Mouse (Mus musculus): Measurements from ENCODE around the gene Gsn. TPM values are rescaled to one million over a fixed set of nuclear protein-coding genes. Genes with fewer than 3 reads are reported as not detected.

Gsn gene
- polyA plus RNA-seq, 1 experiment, result 183 TPM

DNA sequence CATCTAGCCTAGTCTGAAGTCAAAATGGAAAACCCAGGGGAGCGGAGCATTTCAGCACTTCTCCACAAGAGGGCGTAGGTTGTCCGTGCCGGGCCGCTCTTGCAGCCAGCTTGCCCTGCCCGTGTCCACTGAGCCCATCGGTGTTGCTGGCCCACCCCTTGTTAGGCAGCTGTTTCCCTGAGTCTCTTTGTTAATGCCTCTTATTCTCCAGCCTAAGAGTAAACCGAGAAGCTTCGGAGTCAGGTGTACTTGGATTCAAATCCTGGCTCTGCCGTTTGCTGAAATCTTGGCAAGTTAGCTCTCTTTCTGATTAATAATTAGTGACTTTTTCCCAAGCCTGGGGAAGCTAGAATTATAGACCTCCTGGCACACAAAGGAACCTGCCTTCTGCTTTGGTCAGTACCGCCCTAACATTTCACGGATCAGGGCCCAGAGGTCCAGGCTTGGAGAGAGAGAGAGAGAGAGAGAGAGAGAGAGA lies 41.3 kb upstream of the Gsn start:
- Histone ChIP-seq H3K27me3 (ENCODE audit: control insufficient read depth, insufficient read depth, low read length) (no peaks in the 10 kb centered on the region), H3K4me3 (ENCODE audit: extremely low read depth, insufficient read depth, insufficient read length) (no peak overlapping the region), H3K4me1 (ENCODE audit: control insufficient read depth, insufficient read depth, insufficient read length) (no peaks in the 10 kb centered on the region), H3K36me3 (ENCODE audit: control insufficient read depth, insufficient read depth, low read length) (no peaks in the 10 kb centered on the region), H3K27ac (ENCODE audit: insufficient read depth, low read length) (no peak overlapping the region)
- peak; percentile 32 to 71 for DNase-seq (ENCODE audit: low read depth in 1 of 2, low spot score in 2 of 2)
- peak; percentile 94 for TF ChIP-seq CTCF (IDR thresholded peaks at IDR 0.05; ENCODE audit: extremely low read depth, insufficient read depth, insufficient read length, insufficient replicate concordance)
- no peak for TF ChIP-seq POLR2A (IDR thresholded peaks at IDR 0.05; ENCODE audit: low read depth, low read length)
- WGBS, result 23% methylated on average over 12 of the region's 12 CpGs

DNA sequence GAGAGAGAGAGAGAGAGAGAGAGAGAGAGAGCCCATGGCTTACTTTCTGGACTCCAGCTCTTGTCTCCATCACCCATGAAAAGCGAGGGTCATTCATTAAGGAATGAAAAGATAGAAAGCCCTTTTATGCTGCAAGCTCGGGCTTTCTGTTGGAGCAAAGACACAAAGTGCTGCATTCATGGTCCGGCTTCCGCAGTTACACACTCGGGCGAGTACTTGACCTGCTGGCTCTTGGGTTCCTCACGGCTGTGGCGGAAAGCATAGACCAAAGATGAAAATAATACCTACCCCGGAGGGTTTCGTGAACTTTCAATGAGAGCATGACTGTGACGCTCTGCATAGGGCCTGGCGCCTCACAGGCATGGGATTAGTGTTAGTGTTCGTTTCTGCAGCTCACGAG lies 40.8 kb upstream of the Gsn start:
- WGBS, result 86% methylated on average over 14 of the region's 14 CpGs
- no peak for DNase-seq (ENCODE audit: low read depth in 1 of 2, low spot score in 2 of 2)
- Histone ChIP-seq H3K4me1 (ENCODE audit: control insufficient read depth, insufficient read depth, insufficient read length) (no peaks in the 10 kb centered on the region), H3K4me3 (ENCODE audit: extremely low read depth, insufficient read depth, insufficient read length) (no peak overlapping the region), H3K27me3 (ENCODE audit: control insufficient read depth, insufficient read depth, low read length) (no peaks in the 10 kb centered on the region), H3K27ac (ENCODE audit: insufficient read depth, low read length) (no peak overlapping the region), H3K36me3 (ENCODE audit: control insufficient read depth, insufficient read depth, low read length) (no peaks in the 10 kb centered on the region)
- TF ChIP-seq CTCF (IDR thresholded peaks at IDR 0.05; ENCODE audit: extremely low read depth, insufficient read depth, insufficient read length, insufficient replicate concordance), result no peak
- no peak for TF ChIP-seq POLR2A (IDR thresholded peaks at IDR 0.05; ENCODE audit: low read depth, low read length)

DNA sequence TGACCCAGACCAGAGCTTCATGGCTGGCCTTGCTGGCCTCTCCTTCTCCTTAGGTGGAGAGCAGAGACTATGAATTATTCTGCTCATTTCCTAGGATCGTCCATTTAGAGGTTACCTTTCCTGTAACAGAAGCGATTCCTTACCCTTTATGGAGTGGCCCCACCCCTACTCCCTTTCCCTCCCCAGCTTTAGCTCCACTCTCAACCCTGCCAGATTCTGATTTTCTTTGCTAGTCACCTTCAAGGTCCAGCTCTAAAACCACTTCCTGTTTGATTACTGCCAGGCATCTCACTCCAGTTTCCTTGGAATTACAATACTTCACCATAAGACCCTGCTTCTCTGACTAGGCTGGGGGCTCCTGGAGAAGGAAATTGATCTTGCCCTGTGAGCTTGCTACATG lies 39.5 kb upstream of the Gsn start:
- TF ChIP-seq POLR2A (IDR thresholded peaks at IDR 0.05; ENCODE audit: low read depth, low read length) (no peak), CTCF (IDR thresholded peaks at IDR 0.05; ENCODE audit: extremely low read depth, insufficient read depth, insufficient read length, insufficient replicate concordance) (no peak)
- no peak for DNase-seq (ENCODE audit: low read depth in 1 of 2, low spot score in 2 of 2)
- Histone ChIP-seq H3K27ac (ENCODE audit: insufficient read depth, low read length) (no peak overlapping the region), H3K4me1 (ENCODE audit: control insufficient read depth, insufficient read depth, insufficient read length) (no peaks in the 10 kb centered on the region), H3K4me3 (ENCODE audit: extremely low read depth, insufficient read depth, insufficient read length) (no peak overlapping the region), H3K27me3 (ENCODE audit: control insufficient read depth, insufficient read depth, low read length) (no peaks in the 10 kb centered on the region), H3K36me3 (ENCODE audit: control insufficient read depth, insufficient read depth, low read length) (no peaks in the 10 kb centered on the region)
- 81% methylated on average over 2 of the region's 2 CpGs for WGBS

DNA sequence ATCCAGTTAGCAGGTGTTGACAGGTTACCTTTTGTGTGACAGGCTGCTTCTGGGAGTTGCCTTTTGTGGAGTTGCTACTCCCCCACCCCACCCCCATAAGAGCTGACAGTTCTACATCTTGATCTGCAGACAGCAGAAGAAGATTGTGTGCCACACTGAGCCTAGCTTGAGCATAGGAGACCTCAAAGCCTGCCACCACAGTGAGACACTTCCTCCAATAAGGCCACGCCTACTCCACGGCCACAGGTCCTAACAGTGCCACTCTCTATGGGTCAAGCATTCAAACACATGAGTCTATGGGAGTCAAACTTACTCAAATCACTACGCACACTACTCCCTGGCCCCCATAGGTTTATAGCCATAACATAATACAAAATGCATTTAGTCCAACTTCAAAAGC lies 37.4 kb upstream of the Gsn start:
- H3K4me3 ChIP-seq (ENCODE audit: extremely low read depth, insufficient read depth, insufficient read length), result no peak overlapping the region
- no peaks in the 10 kb centered on the region for H3K4me1 ChIP-seq (ENCODE audit: control insufficient read depth, insufficient read depth, insufficient read length)
- H3K36me3 ChIP-seq (ENCODE audit: control insufficient read depth, insufficient read depth, low read length), result no peaks in the 10 kb centered on the region
- 86% methylated on average over 3 of the region's 3 CpGs for WGBS
- no peak overlapping the region for H3K27ac ChIP-seq (ENCODE audit: insufficient read depth, low read length)
- DNase-seq (ENCODE audit: low read depth in 1 of 2, low spot score in 2 of 2), result no peak
- no peaks in the 10 kb centered on the region for H3K27me3 ChIP-seq (ENCODE audit: control insufficient read depth, insufficient read depth, low read length)
- no peak for TF ChIP-seq POLR2A (IDR thresholded peaks at IDR 0.05; ENCODE audit: low read depth, low read length)
- no peak for TF ChIP-seq CTCF (IDR thresholded peaks at IDR 0.05; ENCODE audit: extremely low read depth, insufficient read depth, insufficient read length, insufficient replicate concordance)

DNA sequence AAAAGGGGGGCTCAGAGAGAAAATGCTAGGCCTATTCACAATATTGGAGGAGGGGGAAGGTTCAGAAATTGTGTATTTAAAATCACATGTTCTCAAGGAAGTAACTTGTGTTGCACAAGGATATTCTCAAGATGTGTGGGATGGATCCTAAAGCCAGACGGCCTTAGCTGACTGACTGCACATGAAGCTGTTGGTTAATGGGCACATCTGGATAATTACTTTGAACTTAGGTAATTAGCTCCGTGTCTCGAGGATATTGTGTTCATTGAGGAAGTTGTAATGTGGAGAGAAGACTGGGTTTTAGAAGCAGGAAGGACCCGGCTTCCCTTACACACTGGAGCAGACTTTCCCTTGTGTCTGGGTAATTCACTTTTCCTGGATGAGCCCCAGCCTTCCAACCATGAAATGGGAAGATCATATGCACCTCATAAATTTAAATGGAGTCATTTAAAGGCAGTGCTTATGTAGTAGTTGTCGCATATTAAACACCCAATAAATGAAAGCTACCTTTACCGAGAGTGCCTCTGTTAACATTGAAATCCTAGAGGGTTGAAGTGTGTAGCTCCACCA lies 33.3 kb upstream of the Gsn start:
- Histone ChIP-seq H3K36me3 (ENCODE audit: control insufficient read depth, insufficient read depth, low read length) (no peaks in the 10 kb centered on the region), H3K4me3 (ENCODE audit: extremely low read depth, insufficient read depth, insufficient read length) (no peak overlapping the region), H3K27ac (ENCODE audit: insufficient read depth, low read length) (no peak overlapping the region), H3K4me1 (ENCODE audit: control insufficient read depth, insufficient read depth, insufficient read length) (no peaks in the 10 kb centered on the region), H3K27me3 (ENCODE audit: control insufficient read depth, insufficient read depth, low read length) (no peaks in the 10 kb centered on the region)
- WGBS, result 49% methylated on average over 6 of the region's 6 CpGs
- DNase-seq (ENCODE audit: low read depth in 1 of 2, low spot score in 2 of 2), result no peak
- no peak for TF ChIP-seq POLR2A (IDR thresholded peaks at IDR 0.05; ENCODE audit: low read depth, low read length)

DNA sequence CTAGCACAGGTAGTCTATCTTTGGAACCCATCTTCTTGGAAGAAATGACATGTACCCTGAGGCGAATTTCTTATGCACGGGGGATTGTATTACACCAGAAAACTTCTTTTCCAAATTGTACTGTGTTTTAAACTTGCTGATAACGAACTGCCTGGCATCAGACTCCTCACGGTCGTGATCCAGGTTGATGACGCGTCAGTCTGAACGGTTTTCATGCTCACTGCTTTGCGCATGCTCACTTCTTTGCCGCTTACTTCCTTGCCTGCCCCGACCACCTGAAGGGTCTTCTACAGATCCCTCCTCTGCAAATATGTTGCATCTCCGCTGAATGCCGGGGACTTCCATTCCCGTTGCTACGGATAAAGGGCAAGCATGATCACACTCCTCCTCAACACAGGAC lies 31.9 kb upstream of the Gsn start:
- Histone ChIP-seq H3K36me3 (ENCODE audit: control insufficient read depth, insufficient read depth, low read length) (no peaks in the 10 kb centered on the region), H3K27me3 (ENCODE audit: control insufficient read depth, insufficient read depth, low read length) (no peaks in the 10 kb centered on the region), H3K27ac (ENCODE audit: insufficient read depth, low read length) (no peak overlapping the region), H3K4me3 (ENCODE audit: extremely low read depth, insufficient read depth, insufficient read length) (no peak overlapping the region), H3K4me1 (ENCODE audit: control insufficient read depth, insufficient read depth, insufficient read length) (no peaks in the 10 kb centered on the region)
- 95% methylated on average over 15 of the region's 15 CpGs for WGBS
- DNase-seq (ENCODE audit: low read depth in 1 of 2, low spot score in 2 of 2), result no peak
- TF ChIP-seq POLR2A (IDR thresholded peaks at IDR 0.05; ENCODE audit: low read depth, low read length), result no peak
- no peak for TF ChIP-seq CTCF (IDR thresholded peaks at IDR 0.05; ENCODE audit: extremely low read depth, insufficient read depth, insufficient read length, insufficient replicate concordance)

DNA sequence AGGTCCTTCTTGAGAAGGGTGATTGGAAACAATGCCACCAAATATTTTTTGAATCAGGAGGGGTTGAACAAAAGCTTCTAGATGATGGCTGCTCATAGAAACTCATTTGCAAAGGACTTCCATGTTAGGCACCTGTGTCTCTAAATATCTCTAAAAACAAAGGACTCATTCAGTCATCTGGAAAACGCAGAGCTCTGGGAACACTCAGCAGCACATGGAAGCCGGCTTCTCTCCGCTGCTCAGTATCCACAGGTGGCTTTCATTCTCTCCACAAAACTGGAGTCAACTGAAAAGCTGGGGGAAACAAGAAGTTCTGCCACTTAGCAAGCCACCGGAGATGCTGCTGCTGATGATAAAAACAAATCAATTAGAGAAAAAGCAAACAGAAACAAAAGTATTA lies 28.0 kb upstream of the Gsn start:
- H3K36me3 ChIP-seq (ENCODE audit: control insufficient read depth, insufficient read depth, low read length), result no peaks in the 10 kb centered on the region
- H3K27ac ChIP-seq (ENCODE audit: insufficient read depth, low read length), result no peak overlapping the region
- peaks cover 5% of the 10 kb centered on the region; the same call in 1 of the 2 replicates for H3K4me1 ChIP-seq (ENCODE audit: control insufficient read depth, insufficient read depth, insufficient read length)
- DNase-seq (ENCODE audit: low read depth in 1 of 2, low spot score in 2 of 2), result no peak
- TF ChIP-seq CTCF (IDR thresholded peaks at IDR 0.05; ENCODE audit: extremely low read depth, insufficient read depth, insufficient read length, insufficient replicate concordance), result no peak
- TF ChIP-seq POLR2A (IDR thresholded peaks at IDR 0.05; ENCODE audit: low read depth, low read length), result no peak
- no peak overlapping the region for H3K4me3 ChIP-seq (ENCODE audit: extremely low read depth, insufficient read depth, insufficient read length)
- H3K27me3 ChIP-seq (ENCODE audit: control insufficient read depth, insufficient read depth, low read length), result no peaks in the 10 kb centered on the region
- 93% methylated on average over 4 of the region's 4 CpGs for WGBS
